Mouse (Mus musculus): Measurements from ENCODE around the gene Fgd3. TPM values are rescaled to one million over a fixed set of nuclear protein-coding genes. Genes with fewer than 3 reads are reported as not detected.

The Fgd3 gene
- total RNA-seq, 2 experiments from 2014 or later = 6.6 to 7.8 TPM

- intact Hi-C loops (cut with DNase I) = no loop called here
- DNase-seq (ENCODE audit: low spot score in 2 of 2) = no peak
These were observed 95.0 kb downstream of the Fgd3 start for GRCm38 (mm10) chr13:49225159-49225558.

- intact Hi-C loops (cut with DNase I) = no loop called here
- no peak for DNase-seq (ENCODE audit: low spot score in 2 of 2)
These were observed 95.4 kb downstream of the Fgd3 start for GRCm38 (mm10) chr13:49224729-49225128.

- DNase-seq (ENCODE audit: low spot score in 2 of 2) = no peak
- intact Hi-C loops (cut with DNase I) = no loop called here
These were observed 95.8 kb downstream of the Fgd3 start for GRCm38 (mm10) chr13:49224314-49224713.

GRCm38 (mm10) chr13:49220912-49221311, 99.2 kb downstream of the Fgd3 start:
- no peak for DNase-seq (ENCODE audit: low spot score in 2 of 2)
- intact Hi-C loops (cut with DNase I) = no loop called here

- intact Hi-C loops (cut with DNase I) = no loop called here
- no peak for DNase-seq (ENCODE audit: low spot score in 2 of 2)
These were observed 100.7 kb downstream of the Fgd3 start for GRCm38 (mm10) chr13:49219367-49219766.

- DNase-seq (ENCODE audit: low spot score in 2 of 2) = no peak
- intact Hi-C loops (cut with DNase I) = no loop called here
These were observed 101.5 kb downstream of the Fgd3 start for GRCm38 (mm10) chr13:49218651-49219050.

GRCm38 (mm10) chr13:49216808-49217561, 103.1 kb downstream of the Fgd3 start:
- intact Hi-C loops (cut with DNase I) = no loop called here
- no peak for DNase-seq (ENCODE audit: low spot score in 2 of 2)

- DNase-seq (ENCODE audit: low spot score in 2 of 2) = no peak
- intact Hi-C loops (cut with DNase I) = no loop called here
These were observed 103.9 kb downstream of the Fgd3 start for GRCm38 (mm10) chr13:49216220-49216552.

- intact Hi-C loops (cut with DNase I) = no loop called here
- peak; percentile 82 to 84 for DNase-seq (ENCODE audit: low spot score in 2 of 2)
These were observed 104.4 kb downstream of the Fgd3 start, which contains the start of gene Card19 for GRCm38 (mm10) chr13:49215504-49216219. Card19 (minus strand) TSS chr13:49216037.

GRCm38 (mm10) chr13:49215128-49215503, 105.0 kb downstream of the Fgd3 start:
- DNase-seq (ENCODE audit: low spot score in 2 of 2) = no peak
- intact Hi-C loops (cut with DNase I) = no loop called here

- intact Hi-C loops (cut with DNase I) = no loop called here
- no peak for DNase-seq (ENCODE audit: low spot score in 2 of 2)
These were observed 105.7 kb downstream of the Fgd3 start for GRCm38 (mm10) chr13:49214454-49214853.

GRCm38 (mm10) chr13:49213531-49213932, 106.6 kb downstream of the Fgd3 start:
- no peak for DNase-seq (ENCODE audit: low spot score in 2 of 2)
- intact Hi-C loops (cut with DNase I) = no loop called here

GRCm38 (mm10) chr13:49212711-49213500, 107.2 kb downstream of the Fgd3 start:
- intact Hi-C loops (cut with DNase I) = no loop called here

More at GRCm38 (mm10) chr13:49212711-49213500, 107.2 kb downstream of the Fgd3 start:
- DNase-seq (ENCODE audit: low spot score in 2 of 2) = no peak

Other genes with a start within 250 kb of the Fgd3 start
- 100 to 1,000 TPM; 116 to 137 TPM for gene Wnk2, start 172.3 kb downstream of the Fgd3 start, total RNA-seq (2021)
- gene Ninj1, start 132.8 kb downstream of the Fgd3 start, total RNA-seq (2021) = 10 to 100 TPM; 18.6 to 23.9 TPM
- gene Card19, start 104.3 kb downstream of the Fgd3 start, total RNA-seq (2021) = 10 to 100 TPM; 12.2 to 13.2 TPM
- 1 to 10 TPM; 2.4 to 2.7 TPM for gene Susd3, start 71.6 kb downstream of the Fgd3 start, total RNA-seq (2021)
- 10 to 100 TPM; 45.2 to 55.9 TPM for gene Bicd2, start 21.3 kb upstream of the Fgd3 start, total RNA-seq (2021)
- gene Ippk, start 100.9 kb upstream of the Fgd3 start, total RNA-seq (2021) = 10 to 100 TPM; 13.8 to 17.2 TPM
- 1 to 10 TPM; 1.4 to 1.6 TPM for gene Tes3-ps, start 173.0 kb upstream of the Fgd3 start, total RNA-seq (2021)
- gene Ecm2, start 184.5 kb upstream of the Fgd3 start, total RNA-seq (2021) = 1 to 10 TPM; 2.2 to 2.6 TPM
- gene Aspn, start 224.1 kb upstream of the Fgd3 start, total RNA-seq (2021) = 1 to 10 TPM; 1.1 to 1.3 TPM

Data from left cerebral cortex, postnatal 36 days (tissue).